Mouse (Mus musculus) thymus, postnatal 14 days (tissue): Measurements from ENCODE around the gene Arhgap23.

ENCODE experiments used
- DNase-seq: peaks from one replicate; pipeline ENCODE4 v3.0.0; 2021

Arhgap23 gene

DNA sequence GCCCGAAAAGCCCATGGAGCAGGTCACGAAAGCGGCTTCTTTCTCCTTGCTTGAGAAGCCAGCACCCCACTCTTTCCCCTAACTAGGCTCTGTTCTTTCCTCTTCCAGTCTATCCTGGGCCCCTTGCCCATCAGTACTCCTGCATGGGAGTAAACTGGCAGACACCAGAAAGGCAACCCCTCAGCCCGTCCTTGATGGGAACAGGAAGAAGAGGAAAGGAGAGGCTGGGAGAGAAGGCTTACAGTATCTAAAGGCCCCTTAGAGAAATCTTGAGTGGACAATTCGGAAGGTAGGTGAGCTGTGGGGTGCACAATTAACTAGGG lies 119.9 kb downstream of the Arhgap23 start:
- no peak for DNase-seq

DNA sequence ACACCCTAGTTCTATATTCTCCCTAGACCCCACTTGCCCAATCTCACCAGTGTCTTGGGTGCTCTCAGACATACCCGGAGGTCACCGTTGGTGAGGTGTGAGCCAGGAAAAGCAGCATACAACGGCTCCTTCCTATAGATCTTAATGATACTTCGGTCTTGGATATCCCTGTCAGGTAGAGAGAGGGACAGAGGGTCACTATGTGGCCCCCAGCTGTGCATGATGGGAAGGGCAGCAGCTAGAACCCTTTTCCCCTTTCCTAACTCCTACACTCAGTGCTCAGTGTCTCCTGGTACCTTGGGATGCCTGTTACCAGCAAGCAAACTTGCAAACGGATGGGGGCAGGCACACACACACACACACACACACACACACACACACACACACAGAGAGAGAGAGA lies 120.3 kb downstream of the Arhgap23 start:
- DNase-seq: no peak

DNA sequence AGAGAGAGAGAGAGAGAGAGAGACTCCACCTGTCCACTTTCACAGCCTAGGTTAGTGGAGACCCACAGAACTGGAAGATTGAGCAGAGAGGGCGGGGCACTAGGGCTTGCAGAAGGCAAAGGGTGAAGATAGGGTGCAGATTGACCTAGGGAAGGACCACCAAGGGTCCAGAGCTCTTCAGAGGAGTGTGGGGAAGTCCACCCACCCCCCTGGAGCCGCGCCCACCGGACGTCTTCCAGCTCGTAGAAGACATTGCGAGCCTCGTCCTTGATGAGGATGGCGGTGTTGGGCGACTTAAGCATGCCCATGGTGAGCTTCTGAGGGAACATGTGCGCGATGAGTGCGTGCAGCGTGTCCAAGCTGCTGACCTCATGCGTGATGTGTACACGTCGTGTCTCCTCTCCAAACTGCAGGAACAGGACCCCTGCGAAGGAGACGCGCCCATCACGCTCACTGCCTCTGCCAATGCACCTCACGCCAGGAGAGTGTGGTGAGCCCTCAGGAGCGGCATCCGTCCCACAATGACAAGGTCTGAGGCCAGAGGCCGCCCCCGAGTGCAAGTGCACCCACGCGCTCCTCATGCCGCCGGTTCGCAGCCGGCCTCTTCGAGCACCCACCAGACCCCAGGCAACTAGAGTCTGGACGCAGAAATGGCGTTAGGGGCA lies 120.9 kb downstream of the Arhgap23 start:
- DNase-seq: no peak

DNA sequence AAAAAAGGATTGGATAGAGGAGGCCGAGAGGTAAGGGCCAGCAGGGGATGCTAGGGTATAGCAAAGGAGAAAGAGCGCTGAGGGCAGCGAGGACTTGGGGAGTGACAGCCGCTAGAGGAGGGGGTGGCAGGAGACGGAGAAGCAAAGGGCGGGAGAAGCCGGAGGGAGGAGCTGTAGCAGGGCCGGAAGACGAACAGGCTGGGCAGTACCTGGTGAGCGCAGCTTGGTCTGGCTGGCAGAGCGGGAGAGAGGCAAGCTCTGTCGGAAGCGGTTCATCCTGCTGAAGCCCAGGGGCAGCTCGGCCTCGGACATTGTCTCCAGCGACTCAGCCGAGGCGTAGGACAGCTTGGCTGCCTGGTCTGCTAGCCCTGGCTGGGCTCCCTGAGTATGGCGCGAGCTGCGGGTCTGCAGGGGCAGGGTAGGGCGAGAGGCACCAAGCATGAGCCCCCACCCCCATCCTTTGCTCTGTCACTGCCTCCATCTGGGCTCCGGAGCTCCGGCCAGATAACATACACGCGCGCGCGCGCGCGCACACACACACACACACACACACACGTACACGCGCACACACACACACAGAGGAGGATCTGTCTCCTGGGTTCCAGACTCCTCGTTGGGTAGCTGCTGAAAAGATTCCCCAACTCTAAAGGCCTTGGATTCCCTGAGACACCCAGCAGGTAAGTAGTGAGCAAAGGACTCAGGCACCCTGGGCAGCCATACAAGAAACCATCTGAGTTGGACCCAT lies 121.7 kb downstream of the Arhgap23 start:
- DNase-seq: no peak

DNA sequence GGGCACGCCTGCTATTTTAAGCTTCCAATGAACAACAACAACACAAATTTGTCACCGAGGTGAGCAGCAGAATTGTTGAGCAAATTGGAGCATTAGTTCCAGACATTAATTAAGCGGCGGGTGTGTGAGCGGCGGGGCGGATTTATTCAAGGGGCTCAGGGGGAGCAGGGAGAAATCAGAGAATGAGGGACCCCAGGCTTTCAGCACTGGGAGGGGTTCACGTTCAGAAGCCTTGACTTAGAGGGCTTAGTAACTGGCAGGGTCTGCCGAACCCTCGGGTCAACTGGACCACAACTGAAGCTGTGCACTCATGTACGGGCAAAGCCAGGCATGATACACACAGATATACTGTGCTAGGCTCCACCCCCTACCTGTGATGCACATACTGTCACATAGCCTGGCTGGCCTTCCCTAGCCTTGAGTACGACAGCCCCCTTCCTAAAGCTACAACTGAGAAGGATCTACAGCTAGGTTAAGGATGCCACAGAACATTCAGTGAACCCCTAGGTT lies 122.3 kb downstream of the Arhgap23 start:
- DNase-seq: no peak

DNA sequence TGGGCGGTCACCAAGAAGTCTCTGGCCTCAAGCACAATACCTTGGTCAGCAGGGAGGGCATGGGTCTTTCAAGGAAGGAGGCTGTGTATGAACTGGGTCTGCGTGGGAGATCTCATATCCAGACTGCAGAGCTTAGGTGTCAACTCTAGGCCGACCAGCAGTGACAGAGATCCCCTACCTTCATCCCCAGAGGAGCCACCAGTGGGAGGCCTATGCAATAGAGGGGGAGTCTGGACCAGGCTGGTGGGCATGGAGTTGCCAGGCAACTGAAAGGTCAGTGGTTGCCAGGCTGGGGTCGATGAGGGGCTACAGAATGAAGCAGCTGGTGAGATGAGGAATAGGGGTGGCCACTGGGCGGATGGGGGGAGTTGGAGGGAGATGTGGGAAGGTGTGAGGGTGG lies 124.3 kb downstream of the Arhgap23 start:
- no peak for DNase-seq

DNA sequence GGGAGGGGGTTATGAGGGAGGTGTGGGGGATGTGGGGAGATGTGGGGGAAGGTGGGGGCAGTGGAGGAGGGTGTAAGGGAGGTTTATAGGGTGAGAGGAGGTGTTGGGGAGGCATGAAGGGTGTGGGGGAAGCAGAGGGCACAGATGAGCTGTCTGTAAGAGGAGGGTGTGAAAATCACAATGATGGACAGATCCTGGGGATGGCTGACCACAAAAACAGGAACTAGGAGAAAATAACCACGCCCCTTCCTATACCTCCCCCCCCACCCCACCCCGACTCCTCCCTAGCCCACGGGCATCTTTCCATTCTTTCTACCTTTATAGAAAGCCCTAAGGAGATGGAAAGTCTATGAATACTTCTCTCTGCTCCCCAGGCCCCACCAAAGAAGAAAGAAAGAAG lies 124.8 kb downstream of the Arhgap23 start:
- no peak for DNase-seq

DNA sequence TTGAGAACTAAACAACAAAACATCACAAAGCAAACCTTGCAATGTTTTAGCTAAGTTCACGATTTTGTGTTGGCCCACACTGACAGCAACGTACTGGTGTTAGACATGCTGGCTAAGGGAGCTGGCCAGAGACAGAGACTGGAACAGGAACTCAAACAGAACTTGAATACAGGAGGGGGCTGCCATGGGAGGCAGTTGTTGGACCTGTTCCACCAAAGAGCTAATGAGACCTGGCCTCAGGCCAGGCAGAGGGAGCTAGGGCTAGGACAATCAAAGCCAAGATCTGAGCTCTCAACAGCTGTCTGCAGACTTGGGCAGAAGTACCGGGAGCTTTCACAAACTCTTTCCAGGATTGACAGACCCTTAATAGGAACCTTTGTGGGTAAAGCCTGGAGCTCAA lies 125.3 kb downstream of the Arhgap23 start:
- DNase-seq: no peak

DNA sequence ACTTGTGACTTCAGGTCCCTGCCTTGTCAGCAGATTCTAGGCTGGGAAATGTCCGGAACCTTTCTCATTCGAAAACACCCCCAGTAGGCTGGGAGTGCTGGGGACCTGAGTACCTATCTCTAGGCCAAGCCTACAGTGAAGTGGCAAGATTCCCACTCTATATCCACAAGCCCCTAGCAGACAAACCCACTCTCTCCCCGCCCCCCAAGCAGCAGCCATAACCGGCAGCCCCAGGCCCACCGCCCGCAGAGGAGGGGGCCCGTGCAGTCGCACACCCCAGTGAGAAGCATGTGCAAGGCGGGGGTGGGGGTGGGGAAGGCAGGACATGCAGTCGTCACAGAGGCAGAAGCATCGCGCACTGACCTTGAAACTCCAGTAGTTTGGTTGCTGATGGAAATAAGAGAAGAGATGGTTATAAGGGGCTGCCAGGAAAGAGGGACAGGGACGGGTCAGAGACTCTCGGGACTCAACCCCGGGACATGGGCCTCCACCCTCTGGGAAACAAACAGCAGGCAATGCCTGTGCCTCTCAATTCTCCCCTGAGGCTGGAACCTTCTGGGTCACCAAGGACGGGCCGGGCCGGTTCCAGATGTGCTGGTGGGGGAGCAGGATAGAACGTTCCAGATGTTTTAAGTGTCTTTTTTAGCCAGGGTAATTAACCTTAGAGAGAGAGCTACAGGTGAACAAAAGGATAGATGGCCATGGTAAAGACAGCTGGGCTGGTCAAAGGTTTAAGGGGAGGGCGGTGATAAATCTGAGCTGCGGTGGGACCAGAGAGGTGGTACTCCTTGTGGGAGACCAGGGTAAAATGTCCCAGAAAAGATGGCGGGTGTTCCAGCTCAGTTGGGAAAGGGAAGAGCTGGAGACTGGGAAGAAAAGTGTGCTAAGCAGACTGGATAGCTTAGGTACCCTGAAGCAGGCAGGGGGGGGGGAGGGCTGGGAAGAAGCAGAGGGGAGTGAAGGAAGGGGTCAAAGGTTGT lies 127.1 kb downstream of the Arhgap23 start:
- DNase-seq: no peak

DNA sequence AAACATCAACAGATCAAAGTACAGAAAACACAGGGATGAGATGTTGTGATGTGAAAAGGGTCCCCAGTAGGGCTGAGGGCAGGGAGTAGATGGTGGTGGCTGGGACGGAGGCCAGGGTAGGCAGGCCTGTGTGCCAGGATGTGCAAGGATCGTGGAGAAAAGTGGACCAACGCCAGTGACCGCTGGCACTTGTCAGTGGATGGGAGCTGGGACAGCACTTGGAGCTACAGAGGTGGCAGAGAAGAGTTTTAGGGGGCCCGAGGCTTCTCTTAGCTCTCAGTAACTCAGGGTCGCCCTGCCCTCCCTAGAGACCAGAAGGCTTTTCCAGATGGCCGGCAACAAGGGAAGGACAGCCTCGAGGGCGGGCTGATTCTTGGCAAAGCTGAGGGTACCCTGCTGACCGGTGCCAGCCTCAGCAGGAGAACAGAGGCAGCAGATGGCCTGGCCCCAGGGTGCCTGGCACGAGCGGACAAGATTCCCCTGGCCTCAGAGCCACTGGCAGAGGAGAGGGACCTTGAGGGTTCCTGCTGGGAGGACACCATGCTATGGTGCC lies 127.9 kb downstream of the Arhgap23 start:
- no peak for DNase-seq

DNA sequence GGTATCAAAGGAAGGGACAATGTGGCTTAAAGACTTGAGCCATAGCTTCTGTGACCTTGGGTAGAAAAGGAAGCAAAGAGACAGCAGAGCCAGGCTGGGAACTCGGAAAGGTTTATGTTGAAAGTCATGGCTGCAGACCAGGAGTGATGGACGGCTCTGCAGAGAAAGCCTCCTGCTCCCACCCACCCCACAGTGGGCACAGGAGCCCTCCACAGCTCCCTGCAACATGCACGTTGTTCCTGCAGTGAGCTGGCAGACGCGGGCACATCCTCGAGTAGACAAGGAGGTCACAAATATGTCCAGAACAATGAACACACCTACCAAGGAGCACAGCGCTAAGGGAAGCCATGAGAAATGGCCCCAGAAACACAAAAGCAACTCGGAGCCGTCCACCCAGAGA lies 128.6 kb downstream of the Arhgap23 start:
- DNase-seq: no peak

DNA sequence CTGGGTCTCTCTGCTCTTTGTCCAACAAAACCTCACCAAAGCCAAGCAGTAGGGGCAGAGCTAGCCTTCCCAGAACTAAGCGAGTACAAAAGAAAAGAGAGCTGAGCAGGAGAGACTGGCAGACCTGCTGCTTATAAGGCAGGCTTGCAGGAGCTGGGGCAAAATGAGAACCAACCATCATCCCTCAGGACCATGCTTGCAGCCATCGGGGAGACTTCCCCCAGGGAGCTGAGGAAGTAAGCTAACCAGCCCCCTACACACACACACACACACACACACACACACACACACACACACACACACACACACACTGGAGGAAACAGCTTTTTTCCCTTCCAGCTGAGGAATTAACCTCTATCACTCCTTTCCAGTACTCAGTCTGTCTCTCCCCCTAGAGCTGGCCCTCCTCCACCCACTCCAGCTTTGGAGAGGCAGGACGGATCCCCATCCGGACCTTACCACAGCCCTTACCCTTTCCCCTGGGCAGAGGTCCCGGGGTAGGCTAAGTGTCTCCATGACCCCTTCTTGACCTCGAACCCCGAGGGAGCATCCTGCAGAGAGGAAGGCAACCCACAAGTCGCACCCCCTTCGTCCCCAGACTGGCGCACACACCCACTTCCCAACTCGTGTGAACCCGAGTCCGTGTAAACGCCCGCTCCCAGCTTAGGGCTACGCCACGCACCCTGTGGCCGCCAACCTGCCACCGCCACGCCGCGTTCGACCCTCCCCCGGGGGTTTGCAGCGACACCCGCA lies 130.7 kb downstream of the Arhgap23 start:
- DNase-seq: no peak

DNA sequence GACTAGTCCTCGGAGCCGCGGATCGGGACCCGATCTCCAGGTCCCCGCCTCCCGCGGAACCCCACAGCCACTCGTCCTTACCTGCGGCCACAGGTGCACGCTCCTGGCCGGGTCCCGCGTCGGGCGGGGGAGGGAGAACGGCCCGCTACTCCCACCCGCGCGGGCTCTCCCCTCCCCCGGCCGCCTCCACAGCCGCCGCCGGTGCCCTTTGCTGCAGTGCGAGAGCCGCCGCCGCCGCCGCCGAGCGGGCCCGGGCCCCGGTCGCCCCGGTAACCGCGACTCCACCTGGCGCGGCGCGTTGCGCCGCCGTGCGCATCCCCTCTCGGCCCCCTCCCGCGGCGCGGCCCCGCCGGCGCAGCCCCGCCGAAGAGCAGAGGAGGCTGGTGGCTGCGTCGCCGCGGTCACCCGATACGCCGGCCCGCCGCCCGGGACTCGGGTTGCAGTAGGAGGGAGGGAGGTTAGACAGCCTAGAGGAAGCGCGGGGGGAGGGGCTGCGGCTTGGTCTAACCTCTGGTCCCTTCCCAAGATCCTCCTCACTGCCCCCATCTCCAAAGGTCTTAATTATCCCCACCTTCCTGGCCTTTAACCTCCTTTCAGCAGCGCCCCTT lies 131.6 kb downstream of the Arhgap23 start:
- DNase-seq: peak; percentile 45

DNA sequence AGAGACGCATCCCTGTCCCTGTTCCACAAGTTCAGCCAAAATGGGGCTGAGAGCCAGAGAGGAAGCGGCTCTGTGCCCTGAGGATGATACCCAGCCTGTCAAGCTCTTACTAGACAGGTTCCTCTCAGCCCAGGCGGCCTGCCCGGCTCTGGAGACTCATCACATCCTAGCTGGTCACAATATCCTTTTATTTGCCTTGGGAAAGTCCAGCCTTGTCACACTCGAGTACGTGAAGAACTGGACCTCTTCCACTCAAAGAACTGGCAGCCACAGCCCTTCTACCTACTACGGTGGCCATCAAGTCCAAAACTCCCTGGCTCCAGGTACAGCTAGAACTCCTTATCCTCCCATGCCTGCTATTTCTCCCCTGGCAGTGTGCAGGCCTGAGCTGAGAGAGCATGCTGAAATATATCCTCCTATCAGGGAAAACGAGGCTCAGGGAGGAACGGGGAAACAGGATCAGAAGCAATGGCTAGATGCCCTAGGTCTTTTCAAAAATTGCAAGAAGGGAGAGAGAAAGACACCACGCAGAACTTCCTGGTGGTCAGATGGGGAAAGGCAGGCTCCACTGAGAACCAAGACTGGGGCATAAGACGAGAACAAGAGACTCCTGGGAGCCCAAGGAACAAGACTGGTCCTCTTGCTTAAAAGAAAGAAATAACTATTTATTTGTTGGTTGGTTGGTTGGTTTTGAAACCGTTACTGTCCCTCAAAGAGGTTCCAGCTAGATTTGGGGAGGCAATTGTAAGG lies 132.8 kb downstream of the Arhgap23 start:
- no peak for DNase-seq

DNA sequence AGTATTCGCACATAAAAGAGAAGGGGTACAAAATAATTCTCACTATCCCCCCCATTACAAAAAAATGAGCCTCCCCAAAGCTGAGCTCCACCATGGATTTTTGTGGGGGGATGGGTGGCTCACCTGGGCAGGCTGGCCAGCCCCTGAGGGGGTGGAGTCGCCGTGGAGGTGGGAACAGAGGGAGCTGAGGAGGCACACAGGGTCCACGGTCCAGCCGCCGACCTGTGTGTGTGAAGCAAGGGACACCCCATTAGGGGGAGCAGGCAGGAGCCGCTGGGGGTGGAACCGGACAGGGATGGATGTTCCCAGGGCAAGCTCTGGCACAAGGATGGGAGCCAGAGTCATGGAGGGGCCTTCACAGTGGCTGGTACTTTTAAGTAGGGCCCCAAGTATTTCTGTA lies 133.4 kb downstream of the Arhgap23 start:
- DNase-seq: no peak
